Mouse (Mus musculus): ENCODE data around the gene Uso1. TPM values are rescaled to one million over a fixed set of nuclear protein-coding genes. Genes with fewer than 3 reads are reported as not detected.
"Not testable (repeated sequence)": the region's sequence is repeated elsewhere in the genome, so short reads cannot be mapped to it uniquely, and the experiment has no call there.

Gene Uso1
- polyA plus RNA-seq, 1 experiment from 2014 or later: 37.0 TPM

GRCm38 (mm10) chr5:92130040-92130682 lies 7.6 kb upstream of the Uso1 start:
- H3K4me1 ChIP-seq: peaks cover 18% of the 10 kb centered on the region
- DNase-seq (ENCODE audit: extremely low spot score, low spot score): no peak
- H3K36me3 ChIP-seq (replicated peaks): peaks cover 15% of the 10 kb centered on the region
- H3K4me3 ChIP-seq: no peak overlapping the region
- H3K27ac ChIP-seq: no peak overlapping the region
- no peaks in the 10 kb centered on the region; the same call in 1 of the 2 replicates for H3K9me3 ChIP-seq
- WGBS: 86% methylated on average over 6 of the region's 6 CpGs
- no peaks in the 10 kb centered on the region for H3K27me3 ChIP-seq (ENCODE audit: poor library complexity, severe bottlenecking)

- WGBS: 95% methylated on average over 4 of the region's 4 CpGs
Observed at GRCm38 (mm10) chr5:92132127-92132526, 5.6 kb upstream of the Uso1 start.

GRCm38 (mm10) chr5:92133006-92133405 lies 4.7 kb upstream of the Uso1 start:
- DNase-seq (ENCODE audit: extremely low spot score, low spot score); H3K9me3 ChIP-seq; H3K4me3 ChIP-seq; H3K27ac ChIP-seq; H3K27me3 ChIP-seq (ENCODE audit: poor library complexity, severe bottlenecking): not testable (repeated sequence)
- H3K36me3 ChIP-seq (replicated peaks): peaks cover 15% of the 10 kb centered on the region
- peaks cover 24% of the 10 kb centered on the region for H3K4me1 ChIP-seq
- 74% methylated on average over 4 of the region's 4 CpGs for WGBS

More at GRCm38 (mm10) chr5:92132127-92132526, 5.6 kb upstream of the Uso1 start:
- no peaks in the 10 kb centered on the region; the same call in 1 of the 2 replicates for H3K9me3 ChIP-seq
- no peak overlapping the region for H3K4me3 ChIP-seq
- no peak for DNase-seq (ENCODE audit: extremely low spot score, low spot score)
- peaks cover 15% of the 10 kb centered on the region for H3K36me3 ChIP-seq (replicated peaks)
- peaks cover 8% of the 10 kb centered on the region for H3K27me3 ChIP-seq (ENCODE audit: poor library complexity, severe bottlenecking)
- H3K27ac ChIP-seq: no peak overlapping the region
- H3K4me1 ChIP-seq: peaks cover 28% of the 10 kb centered on the region

- Histone ChIP-seq H3K9me3 (no peaks in the 10 kb centered on the region; the same call in 1 of the 2 replicates), H3K27me3 (ENCODE audit: poor library complexity, severe bottlenecking) (peaks cover 8% of the 10 kb centered on the region), H3K36me3 (replicated peaks) (peaks cover 15% of the 10 kb centered on the region), H3K4me3 (no peak overlapping the region), H3K4me1 (peaks cover 28% of the 10 kb centered on the region), H3K27ac (no peak overlapping the region)
- DNase-seq (ENCODE audit: extremely low spot score, low spot score): no peak
- 86% methylated on average over 3 of the region's 3 CpGs for WGBS
Observed at GRCm38 (mm10) chr5:92134934-92135333, 2.8 kb upstream of the Uso1 start.

GRCm38 (mm10) chr5:92136536-92137238 lies 1.1 kb upstream of the Uso1 start:
- H3K27me3 ChIP-seq (ENCODE audit: poor library complexity, severe bottlenecking): peaks cover 8% of the 10 kb centered on the region
- WGBS: 66% methylated on average over 9 of the region's 9 CpGs
- no peak for DNase-seq (ENCODE audit: extremely low spot score, low spot score)
- H3K36me3 ChIP-seq (replicated peaks): peaks cover 6% of the 10 kb centered on the region
- H3K4me1 ChIP-seq: peaks cover 29% of the 10 kb centered on the region
- 0 out of 2 replicates have a peak overlapping the region, but pooled peaks have one; percentile 92 for H3K27ac ChIP-seq
- peak overlapping the region; percentile 89 for H3K4me3 ChIP-seq
- no peaks in the 10 kb centered on the region; the same call in 1 of the 2 replicates for H3K9me3 ChIP-seq

- Histone ChIP-seq H3K27ac (peak overlapping the region; percentile 92), H3K9me3 (no peaks in the 10 kb centered on the region), H3K4me1 (peaks cover 31% of the 10 kb centered on the region), H3K36me3 (replicated peaks) (peaks cover 2% of the 10 kb centered on the region; the same call in 1 of the 2 replicates), H3K27me3 (ENCODE audit: poor library complexity, severe bottlenecking) (peaks cover 8% of the 10 kb centered on the region), H3K4me3 (peak overlapping the region; percentile 89)
- DNase-seq (ENCODE audit: extremely low spot score, low spot score): no peak
- under 1% methylated on average over 43 of the region's 43 CpGs for WGBS
Observed at GRCm38 (mm10) chr5:92138093-92138621, 419 bp downstream of the Uso1 start.

- Histone ChIP-seq H3K27me3 (ENCODE audit: poor library complexity, severe bottlenecking) (peaks cover 8% of the 10 kb centered on the region), H3K36me3 (replicated peaks) (peaks cover 2% of the 10 kb centered on the region; the same call in 1 of the 2 replicates), H3K4me1 (peaks cover 31% of the 10 kb centered on the region), H3K9me3 (no peaks in the 10 kb centered on the region), H3K4me3 (peak overlapping the region; percentile 89), H3K27ac (no peak overlapping the region)
- no peak for DNase-seq (ENCODE audit: extremely low spot score, low spot score)
- 48% methylated on average over 1 of the region's 1 CpGs for WGBS
Observed at GRCm38 (mm10) chr5:92139191-92139590, 1.5 kb downstream of the Uso1 start.

- WGBS: 92% methylated on average over 5 of the region's 5 CpGs
- Histone ChIP-seq H3K36me3 (replicated peaks) (peaks cover 10% of the 10 kb centered on the region), H3K27me3 (ENCODE audit: poor library complexity, severe bottlenecking) (peaks cover 2% of the 10 kb centered on the region), H3K27ac (no peak overlapping the region), H3K4me1 (peaks cover 26% of the 10 kb centered on the region), H3K9me3 (no peaks in the 10 kb centered on the region), H3K4me3 (no peak overlapping the region)
- no peak for DNase-seq (ENCODE audit: extremely low spot score, low spot score)
Observed at GRCm38 (mm10) chr5:92141696-92142095, 4.0 kb downstream of the Uso1 start.

GRCm38 (mm10) chr5:92142481-92142880 lies 4.7 kb downstream of the Uso1 start:
- Histone ChIP-seq H3K4me3 (no peak overlapping the region), H3K36me3 (replicated peaks) (peaks cover 10% of the 10 kb centered on the region), H3K9me3 (no peaks in the 10 kb centered on the region), H3K27me3 (ENCODE audit: poor library complexity, severe bottlenecking) (no peaks in the 10 kb centered on the region), H3K27ac (no peak overlapping the region), H3K4me1 (peaks cover 21% of the 10 kb centered on the region)
- DNase-seq (ENCODE audit: extremely low spot score, low spot score): no peak
- 88% methylated on average over 3 of the region's 3 CpGs for WGBS

GRCm38 (mm10) chr5:92143665-92144064 lies 5.9 kb downstream of the Uso1 start:
- Histone ChIP-seq H3K4me1 (peaks cover 16% of the 10 kb centered on the region), H3K27me3 (ENCODE audit: poor library complexity, severe bottlenecking) (no peaks in the 10 kb centered on the region), H3K4me3 (no peak overlapping the region), H3K9me3 (no peaks in the 10 kb centered on the region), H3K27ac (no peak overlapping the region), H3K36me3 (replicated peaks) (peaks cover 10% of the 10 kb centered on the region)
- 97% methylated on average over 6 of the region's 6 CpGs for WGBS
- DNase-seq (ENCODE audit: extremely low spot score, low spot score): no peak

GRCm38 (mm10) chr5:92144954-92145708 lies 7.4 kb downstream of the Uso1 start:
- no peaks in the 10 kb centered on the region for H3K9me3 ChIP-seq
- no peak for DNase-seq (ENCODE audit: extremely low spot score, low spot score)
- H3K27me3 ChIP-seq (ENCODE audit: poor library complexity, severe bottlenecking): no peaks in the 10 kb centered on the region
- no peak overlapping the region for H3K4me3 ChIP-seq
- WGBS: 95% methylated on average over 7 of the region's 7 CpGs
- 0 out of 2 replicates have a peak, but pooled peaks cover 3% of the 10 kb centered on the region for H3K4me1 ChIP-seq
- H3K36me3 ChIP-seq (replicated peaks): peaks cover 10% of the 10 kb centered on the region
- no peak overlapping the region for H3K27ac ChIP-seq

GRCm38 (mm10) chr5:92148248-92148647 lies 10.5 kb downstream of the Uso1 start:
- Histone ChIP-seq H3K4me3 (no peak overlapping the region), H3K9me3 (no peaks in the 10 kb centered on the region), H3K27me3 (ENCODE audit: poor library complexity, severe bottlenecking) (no peaks in the 10 kb centered on the region), H3K36me3 (replicated peaks) (peaks cover 20% of the 10 kb centered on the region), H3K4me1 (no peaks in the 10 kb centered on the region), H3K27ac (no peak overlapping the region)
- WGBS: 91% methylated on average over 3 of the region's 3 CpGs
- DNase-seq (ENCODE audit: extremely low spot score, low spot score): no peak
